Comparison of ENCODE assay signal across 8 mouse cellular contexts in the genomic region with DNA sequence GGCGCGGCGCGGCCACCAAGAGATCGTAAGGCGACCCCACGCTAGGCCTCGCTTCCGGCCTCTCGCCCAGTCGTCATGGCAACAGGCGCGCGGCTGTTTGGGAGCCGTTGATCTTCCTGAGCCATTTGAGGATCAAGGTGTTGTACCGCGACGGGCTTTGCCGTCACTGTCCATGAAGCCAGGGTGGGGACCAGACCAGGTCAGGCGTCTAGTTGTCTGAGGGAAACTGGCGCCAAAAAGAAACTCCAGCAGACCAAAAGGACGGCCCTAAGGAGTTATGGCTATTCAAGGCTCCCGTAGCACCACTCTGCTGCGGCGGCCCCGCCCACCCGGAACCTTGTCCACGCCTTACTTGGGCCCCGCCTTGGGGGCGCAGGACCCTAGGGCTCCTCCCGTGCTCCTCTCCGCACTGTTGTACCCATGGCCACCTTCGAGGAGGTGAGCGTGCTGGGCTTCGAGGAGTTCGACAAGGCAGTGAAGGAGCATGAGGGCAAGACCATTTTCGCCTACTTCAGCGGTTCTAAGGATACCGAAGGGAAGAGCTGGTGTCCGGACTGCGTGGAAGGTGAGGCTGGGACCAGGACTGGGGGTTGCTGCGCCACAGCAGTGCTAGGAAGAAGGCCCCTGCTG. TPM values are rescaled to one million over a fixed set of nuclear protein-coding genes. Genes with fewer than 3 reads are reported as not detected.
DNase-seq lines count a peak whose midpoint lies in the region; ATAC-seq lines count a peak whose summit lies in the region.

4933427D14Rik (minus strand) TSS at position 256 of the 630 bp plus-strand sequence.
Txndc17 (plus strand) TSS at position 344 of the 630 bp plus-strand sequence.

- WGBS in intestine, embryonic 16.5 days = under 1% methylated on average over 42 of the region's 42 CpGs
- under 1% methylated on average over 42 of the region's 42 CpGs for WGBS in midbrain, embryonic 10.5 days

- peak within 1 kb of the TSS; percentile 93 for H3K4me2 ChIP-seq in intestine, embryonic 16.5 days (ENCODE audit: low read depth, low read length)

- H3K27ac ChIP-seq in intestine, embryonic 16.5 days (ENCODE audit: low read length) = peak within 1 kb of the TSS; percentile 71
- H3K27ac ChIP-seq in midbrain, embryonic 10.5 days (replicated peaks) = peak within 1 kb of the TSS; percentile 90

- DNase-seq in adrenal gland, postnatal 10 days = peak; percentile 92
- DNase-seq in embryo, embryonic 9.5 days (ENCODE audit: extremely low spot score) = peak; percentile 93
- peak; percentile 76 to 87 for DNase-seq in gastrocnemius, postnatal 4 days (ENCODE audit: low spot score in 2 of 2)
- DNase-seq in left cerebral cortex, postnatal 36 days (ENCODE audit: low spot score in 2 of 2) = peak; percentile 91 to 92
- DNase-seq in midbrain, embryonic 10.5 days (ENCODE audit: low spot score) = peak; percentile 88
- peak; percentile 81 to 85 for DNase-seq in right cerebral cortex, postnatal 36 days (ENCODE audit: low spot score in 2 of 2)
- peak; percentile 85 to 87 for DNase-seq in urinary bladder, postnatal 4 days (ENCODE audit: low spot score in 2 of 2)

- peak; percentile 96 for ATAC-seq in intestine, embryonic 16.5 days

- no peaks in the 10 kb centered on the region for H3K9me3 ChIP-seq in intestine, embryonic 16.5 days (ENCODE audit: control insufficient read depth, low read length)
- no peaks in the 10 kb centered on the region for H3K9me3 ChIP-seq in midbrain, embryonic 10.5 days (replicated peaks)

- H3K9ac ChIP-seq in intestine, embryonic 16.5 days (ENCODE audit: low read depth, low read length) = peak within 1 kb of the TSS; percentile 78

- no peaks in the 10 kb centered on the region for H3K27me3 ChIP-seq in intestine, embryonic 16.5 days (replicated peaks; ENCODE audit: control insufficient read depth, insufficient read depth, low read length)
- H3K27me3 ChIP-seq in midbrain, embryonic 10.5 days (ENCODE audit: low read depth, poor library complexity, severe bottlenecking) = no peaks in the 10 kb centered on the region

- intact Hi-C loops in left cerebral cortex, postnatal 36 days (cut with DNase I) = loop anchor here (5.0 kb wide), 1 partner anchor 155 kb away; no protein-coding TSS in a partner anchor

- peaks cover 12% of the 10 kb centered on the region for H3K4me1 ChIP-seq in intestine, embryonic 16.5 days (ENCODE audit: control insufficient read depth, insufficient read depth, low read length)
- H3K4me1 ChIP-seq in midbrain, embryonic 10.5 days = peaks cover 55% of the 10 kb centered on the region

- H3K4me3 ChIP-seq in intestine, embryonic 16.5 days (ENCODE audit: low read length) = peak within 1 kb of the TSS; percentile 89
- H3K4me3 ChIP-seq in midbrain, embryonic 10.5 days = peak within 1 kb of the TSS; percentile 95

- peaks cover 9% of the 10 kb centered on the region; the same call in 1 of the 2 replicates for H3K36me3 ChIP-seq in intestine, embryonic 16.5 days (ENCODE audit: control insufficient read depth, insufficient read depth, low read length)
- peaks cover 44% of the 10 kb centered on the region for H3K36me3 ChIP-seq in midbrain, embryonic 10.5 days

RNA-seq across cellular contexts. Expression of gene 4933427D14Rik, which starts in this region (rescaled TPM):
- total RNA-seq in adrenal gland, postnatal 10 days (2021) = 10 to 100 TPM in 1 of 2 experiments, 1 to 10 TPM in 1; 6.1 to 10.9 TPM
- 1 to 10 TPM; 4.7 to 5.9 TPM for total RNA-seq in gastrocnemius, postnatal 4 days (2021)
- 7.9 and 9.5 TPM in 2 replicates for polyA plus RNA-seq in intestine, embryonic 16.5 days (2015; fragmentation: Nextera tagmentation; extraction: Ambion mirVana)
- total RNA-seq in left cerebral cortex, postnatal 36 days (2021) = 10 to 100 TPM; 26.1 to 39.9 TPM
- 19.0 and 20.2 TPM in 2 replicates for polyA plus RNA-seq in midbrain, embryonic 10.5 days (2016; fragmentation: Nextera tagmentation; extraction: Ambion mirVana)

RNA-seq across cellular contexts. Expression of gene Txndc17, which starts in this region (rescaled TPM):
- total RNA-seq in adrenal gland, postnatal 10 days (2021) = 10 to 100 TPM; 61.5 to 64.0 TPM
- total RNA-seq in gastrocnemius, postnatal 4 days (2021) = 10 to 100 TPM; 46.8 to 49.6 TPM
- polyA plus RNA-seq in intestine, embryonic 16.5 days (2015; fragmentation: Nextera tagmentation; extraction: Ambion mirVana) = 423 and 443 TPM in 2 replicates
- total RNA-seq in left cerebral cortex, postnatal 36 days (2021) = 10 to 100 TPM; 31.0 to 31.3 TPM
- polyA plus RNA-seq in midbrain, embryonic 10.5 days (2016; fragmentation: Nextera tagmentation; extraction: Ambion mirVana) = 166 and 185 TPM in 2 replicates

Comparison
In these comparisons a context has a peak if more than half of its experiments do, and no peak if none do; other contexts are left out.
1. Peak in every context shown above with its lines: DNase-seq, ATAC-seq, H3K4me3 ChIP-seq and H3K27ac ChIP-seq.